Mouse (Mus musculus) midbrain, postnatal 0 days (tissue): Measurements from ENCODE around the gene Ndp. TPM values are rescaled to one million over a fixed set of nuclear protein-coding genes. Genes with fewer than 3 reads are reported as not detected.
A peak's percentile ranks its signal among the peaks of the same experiment; 100 is the strongest.

Experiments used
- ATAC-seq: fragments of 200-750 bp; cut with Nextera tagmentation; 2 replicates; pipeline ENCODE4 v1.8.0; 2017; ENCODE audit warnings: moderate number of reproducible peaks, mild to moderate bottlenecking, moderate TSS enrichment, moderate library complexity; ENCODE audit not compliant: low FRiP score
- DNase-seq: peaks from one replicate; pipeline ENCODE4 v3.0.0-alpha.2; 2015; ENCODE audit warnings: low spot score
- H3K27ac ChIP-seq: fragments of 300-500 bp; sonication (generic); 2 replicates; pipeline ENCODE4 v1.5.1; 2014; ENCODE audit warnings: low read depth, mild to moderate bottlenecking, low read length, mixed read lengths
- H3K27me3 ChIP-seq: fragments of 300-500 bp; sonication (generic); 2 replicates; pipeline ENCODE4 v1.6.1; 2014; ENCODE audit warnings: low read length, control low read depth, mixed read lengths; ENCODE audit not compliant: insufficient read depth
- H3K36me3 ChIP-seq: fragments of 300-500 bp; sonication (generic); 2 replicates; pipeline ENCODE4 v1.6.1; 2014; ENCODE audit warnings: low read length, control low read depth, mixed read lengths; ENCODE audit not compliant: insufficient read depth
- H3K4me1 ChIP-seq: fragments of 300-500 bp; sonication (generic); 2 replicates; pipeline ENCODE4 v1.6.1; 2014; ENCODE audit warnings: mild to moderate bottlenecking, control low read depth, antibody characterized with exemption, low read length, mixed read lengths; ENCODE audit not compliant: insufficient read depth
- H3K4me2 ChIP-seq: fragments of 300-500 bp; sonication (generic); 2 replicates; pipeline ENCODE4 v1.6.1; 2014; ENCODE audit warnings: low read depth, mild to moderate bottlenecking, low read length, mixed read lengths; ENCODE audit not compliant: poor library complexity, severe bottlenecking
- H3K4me3 ChIP-seq: fragments of 300-500 bp; sonication (generic); 2 replicates; pipeline ENCODE4 v1.5.1; 2014; ENCODE audit warnings: low read depth, mild to moderate bottlenecking, low read length, moderate library complexity
- H3K9ac ChIP-seq: fragments of 300-500 bp; sonication (generic); replicated peaks from 2 replicates; pipeline ENCODE4 v1.6.1; 2014; ENCODE audit warnings: mild to moderate bottlenecking, low read length, moderate library complexity, mixed read lengths; ENCODE audit not compliant: poor library complexity, severe bottlenecking
- H3K9me3 ChIP-seq: fragments of 300-500 bp; sonication (generic); 2 replicates; pipeline ENCODE4 v1.6.1; 2016; ENCODE audit warnings: low read length, control low read depth
- CTCF ChIP-seq: IDR thresholded peaks from 2 replicates; pipeline ENCODE4 v1.5.1; 2016; ENCODE audit warnings: antibody characterized with exemption, mild to moderate bottlenecking
- WGBS: fragments of 180-500 bp; shearing (Covaris S2); extraction: QIAGEN DNeasy Blood & Tissue Kit; methylation state at CpG from one replicate; pipeline ENCODE4 v1.1.7; 2014; 5-methylcytosine and 5-hydroxymethylcytosine counted together
- polyA plus RNA-seq: library from polyadenylated mRNA; unstranded; fragments of >200 nt; fragmentation: Nextera tagmentation; extraction: Ambion mirVana; gene quantifications from 2 replicates; pipeline ENCODE4 v1.2.1, GENCODE M21; 2015
- total RNA-seq: library from RNA; depleted of rRNA; stranded (reverse); fragments of >200 nt; gene quantifications from 2 replicates; pipeline ENCODE4 v1.2.3, GENCODE M21; 2014

Gene Ndp
- total and polyA plus RNA-seq, 2 experiments from 2014 or later, result 5.0 to 6.2 TPM

DNA sequence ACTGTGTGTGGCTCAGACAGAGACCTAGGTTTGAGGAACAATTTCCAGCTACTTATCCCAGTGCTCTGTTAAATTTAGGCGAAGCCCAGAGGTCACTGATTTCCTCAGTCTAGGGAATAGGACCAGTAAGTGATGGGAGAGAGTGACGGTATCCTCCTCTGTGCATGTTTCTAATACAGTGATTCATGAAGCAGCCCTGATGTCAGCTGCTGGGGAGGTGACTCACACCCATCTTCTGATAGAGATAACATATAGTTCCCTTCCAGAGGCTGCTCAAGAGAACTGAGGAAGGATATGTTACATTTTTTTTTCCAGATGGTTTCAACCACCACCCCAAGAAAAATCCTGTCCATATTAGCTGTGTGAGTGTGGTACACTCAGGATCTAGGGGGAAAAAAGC, 2.9 kb downstream of the Ndp start:
- Histone ChIP-seq H3K27ac (no peak overlapping the region), H3K36me3 (no peaks in the 10 kb centered on the region), H3K9me3 (no peaks in the 10 kb centered on the region), H3K9ac (no peak overlapping the region), H3K4me1 (no peaks in the 10 kb centered on the region), H3K27me3 (no peaks in the 10 kb centered on the region), H3K4me2 (no peak overlapping the region), H3K4me3 (no peak overlapping the region)
- ATAC-seq, result no peak
- WGBS, result 85% methylated on average over 2 of the region's 2 CpGs
- no peak for TF ChIP-seq CTCF
- DNase-seq, result no peak

DNA sequence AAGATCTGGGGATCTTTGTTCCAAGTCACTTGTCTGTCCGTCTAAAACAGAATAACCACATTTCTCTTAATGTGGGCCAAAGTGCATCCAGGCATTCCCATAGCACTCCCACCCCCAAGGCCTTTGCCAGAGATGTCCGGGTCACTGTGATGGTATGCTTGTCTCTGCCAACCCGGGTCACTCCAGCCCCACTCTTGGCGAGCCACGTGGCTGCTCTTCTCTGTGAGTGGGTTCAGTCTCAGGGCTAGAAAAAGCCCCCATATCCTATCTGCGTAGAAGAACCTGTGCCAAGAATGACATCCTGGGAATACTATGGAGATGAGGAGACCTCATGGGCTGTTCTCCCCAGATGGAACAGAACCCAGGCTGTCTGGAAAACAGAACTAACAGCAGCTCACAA, 4.0 kb downstream of the Ndp start:
- DNase-seq (no peak), ATAC-seq (no peak)
- no peak overlapping the region for H3K4me2 ChIP-seq
- TF ChIP-seq CTCF, result no peak
- no peaks in the 10 kb centered on the region for H3K4me1 ChIP-seq
- H3K27ac ChIP-seq, result no peak overlapping the region
- 57% methylated on average over 6 of the region's 6 CpGs for WGBS
- no peak overlapping the region for H3K9ac ChIP-seq
- no peaks in the 10 kb centered on the region for H3K9me3 ChIP-seq
- H3K36me3 ChIP-seq, result no peaks in the 10 kb centered on the region
- H3K4me3 ChIP-seq, result no peak overlapping the region
- no peaks in the 10 kb centered on the region for H3K27me3 ChIP-seq

DNA sequence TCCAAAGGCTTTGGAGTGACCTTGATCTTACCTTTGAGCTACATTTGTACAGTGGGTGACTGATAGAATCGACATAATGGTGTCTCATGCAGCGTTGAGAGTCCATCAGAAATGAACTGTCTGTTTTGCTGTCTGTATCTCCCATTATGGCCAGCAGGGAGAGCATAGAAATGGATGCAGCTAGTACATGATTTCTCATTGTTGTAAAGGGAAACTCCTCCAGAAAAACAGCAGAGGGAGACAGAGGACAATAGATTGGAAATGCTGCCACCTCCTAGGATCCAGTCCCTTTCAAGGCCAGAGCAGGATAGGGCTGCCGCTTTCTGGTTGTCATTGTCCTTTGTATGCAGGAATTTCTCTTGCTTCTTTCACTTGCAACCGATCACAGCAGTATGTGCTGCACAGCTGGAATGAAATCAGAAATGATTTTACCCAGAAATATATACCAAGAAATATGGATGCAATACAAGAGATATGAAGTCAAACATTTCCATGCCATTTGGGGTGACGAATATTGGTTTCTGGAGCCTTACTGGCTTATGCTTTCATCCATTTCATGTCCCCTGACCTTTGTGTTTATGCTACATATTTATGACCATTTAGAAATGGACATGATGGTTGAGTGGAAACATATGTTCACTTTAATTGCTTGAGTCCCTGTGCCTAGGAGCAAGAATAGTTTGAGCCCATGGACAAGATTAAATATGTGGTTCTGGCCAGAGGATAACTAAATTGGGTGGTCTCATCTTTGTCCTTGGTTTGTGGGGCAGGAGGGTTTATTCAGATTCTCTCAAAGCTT, 17.0 kb downstream of the Ndp start:
- DNase-seq (peak; percentile 85), ATAC-seq (peak; percentile 95)
- TF ChIP-seq CTCF, result peak; percentile 93
- no peak overlapping the region for H3K4me2 ChIP-seq
- H3K4me1 ChIP-seq, result no peaks in the 10 kb centered on the region
- no peaks in the 10 kb centered on the region for H3K27me3 ChIP-seq
- H3K27ac ChIP-seq, result 0 out of 2 replicates have a peak overlapping the region, but pooled peaks have one; percentile 12
- no peak overlapping the region for H3K9ac ChIP-seq
- no peaks in the 10 kb centered on the region for H3K36me3 ChIP-seq
- 33% methylated on average over 5 of the region's 5 CpGs for WGBS
- no peak overlapping the region for H3K4me3 ChIP-seq
- no peaks in the 10 kb centered on the region for H3K9me3 ChIP-seq

DNA sequence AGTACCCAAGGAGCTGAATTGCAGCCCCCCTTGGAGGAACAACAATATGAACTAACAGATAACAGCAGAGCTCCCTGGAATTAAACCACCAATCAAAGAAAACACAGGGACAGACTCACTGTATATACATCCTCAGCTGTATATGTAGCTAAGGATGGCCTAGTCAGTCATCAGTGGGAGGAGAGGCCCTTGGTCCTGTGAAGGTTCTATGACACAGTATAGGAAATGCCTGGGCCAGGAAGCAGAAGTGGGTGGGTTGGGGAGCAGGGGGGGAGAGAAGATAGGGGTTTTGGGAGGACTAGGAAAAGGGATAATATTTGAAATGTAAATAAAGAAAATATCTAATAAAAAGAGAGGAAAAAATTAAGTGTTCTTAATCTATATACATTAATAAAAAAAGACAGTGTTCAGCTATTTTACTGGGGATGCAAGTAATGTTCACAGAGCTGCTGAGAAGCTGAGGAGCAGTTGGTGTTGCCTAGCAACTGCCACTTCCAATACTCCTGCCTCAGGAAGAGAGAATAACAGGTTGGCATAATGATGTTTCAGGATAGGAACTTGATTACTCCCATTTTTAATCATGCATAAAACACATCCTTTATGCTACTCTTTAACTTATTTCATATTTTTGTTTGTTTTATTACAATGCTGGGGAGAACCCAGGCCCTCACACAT, 43.8 kb downstream of the Ndp start:
- Histone ChIP-seq H3K36me3 (no peaks in the 10 kb centered on the region), H3K27me3 (no peaks in the 10 kb centered on the region), H3K9ac (no peak overlapping the region), H3K27ac (no peak overlapping the region), H3K4me2 (no peak overlapping the region), H3K4me1 (no peaks in the 10 kb centered on the region), H3K9me3 (no peaks in the 10 kb centered on the region), H3K4me3 (no peak overlapping the region)
- DNase-seq, result peak; percentile 43
- no peak for ATAC-seq
- TF ChIP-seq CTCF, result no peak

DNA sequence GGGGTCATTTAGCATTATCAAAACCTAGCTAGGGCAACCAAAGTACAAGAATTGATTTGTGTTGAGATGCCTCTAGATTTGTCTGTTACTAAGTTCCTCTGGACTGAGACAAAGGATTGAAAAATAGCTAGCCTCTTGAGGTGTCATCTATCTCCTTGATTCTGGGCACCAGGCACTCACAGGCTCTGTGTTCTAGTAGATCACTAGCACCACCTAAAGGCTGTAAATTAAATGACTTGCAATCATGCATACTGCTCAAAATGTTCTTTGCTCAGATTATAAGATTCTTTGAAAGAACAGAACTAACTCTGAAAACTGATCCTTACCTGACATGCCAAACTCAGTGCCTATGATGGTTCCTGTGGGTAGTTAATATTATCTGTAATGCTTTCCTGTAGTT, 51.3 kb downstream of the Ndp start:
- DNase-seq (peak; percentile 6), ATAC-seq (no peak)
- TF ChIP-seq CTCF, result peak; percentile 36
- Histone ChIP-seq H3K9me3 (no peaks in the 10 kb centered on the region), H3K27me3 (no peaks in the 10 kb centered on the region), H3K4me2 (no peak overlapping the region), H3K36me3 (no peaks in the 10 kb centered on the region), H3K9ac (no peak overlapping the region), H3K4me1 (no peaks in the 10 kb centered on the region), H3K4me3 (no peak overlapping the region), H3K27ac (no peak overlapping the region)

DNA sequence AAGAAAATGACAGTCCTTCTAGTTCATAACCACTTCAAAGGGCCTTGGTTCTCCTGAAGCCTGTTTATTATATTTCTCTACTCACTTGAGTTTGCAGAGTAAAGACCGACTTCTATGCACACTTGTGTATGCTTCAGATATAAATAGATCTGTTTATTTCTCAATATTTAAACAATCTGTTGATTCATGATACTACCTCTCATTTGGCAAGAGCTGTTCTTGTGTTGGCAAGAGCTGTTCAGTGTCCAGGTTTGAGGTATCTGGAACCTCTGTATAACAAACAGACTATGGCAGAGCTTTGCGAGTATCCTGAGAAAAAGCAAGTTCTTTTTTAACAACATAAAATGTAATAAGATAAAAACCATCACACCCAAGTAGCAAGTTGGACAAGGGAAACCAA, 65.5 kb downstream of the Ndp start:
- Histone ChIP-seq H3K9me3 (no peaks in the 10 kb centered on the region), H3K4me2 (no peak overlapping the region), H3K9ac (no peak overlapping the region), H3K4me3 (no peak overlapping the region), H3K4me1 (no peaks in the 10 kb centered on the region), H3K27me3 (no peaks in the 10 kb centered on the region), H3K36me3 (no peaks in the 10 kb centered on the region), H3K27ac (no peak overlapping the region)
- WGBS, result 89% methylated on average over 2 of the region's 2 CpGs
- TF ChIP-seq CTCF, result no peak
- no peak for ATAC-seq
- no peak for DNase-seq
